Mouse (Mus musculus) MEL (cell line): ENCODE measurements around the gene Dnaja3. TPM values are rescaled to one million over a fixed set of nuclear protein-coding genes. Genes with fewer than 3 reads are reported as not detected.

Experiments
- DNase-seq: peaks from one replicate; pipeline ENCODE4 v3.0.0; 2011; ENCODE audit warnings: low read depth, low spot score
- H3K27ac ChIP-seq: 2 replicates; pipeline ENCODE4 v1.5.1; 2012; ENCODE audit warnings: low read depth, mild to moderate bottlenecking, control low read depth, low read length, moderate library complexity; ENCODE audit not compliant: control insufficient read depth
- H3K27me3 ChIP-seq, 2 experiments: fragments of 150-350 bp in 1 of 2; sonication (generic) in 1 of 2; 2 replicates each; pipeline ENCODE4 v1.6.1; 2012; ENCODE audit warnings: low read length in 2 of 2, mild to moderate bottlenecking in 2 of 2, improper control_type of control experiment in 1 of 2, moderate library complexity in 1 of 2; ENCODE audit not compliant: insufficient read depth in 2 of 2, control insufficient read depth in 1 of 2
- H3K36me3 ChIP-seq, 2 experiments: 2 replicates each; pipeline ENCODE4 v1.6.1; 2012 to 2014; ENCODE audit warnings: low read length in 2 of 2, improper control_type of control experiment in 1 of 2, inconsistent platforms in 1 of 2, mild to moderate bottlenecking in 1 of 2; ENCODE audit not compliant: insufficient read depth in 2 of 2, control insufficient read depth in 1 of 2
- H3K4me1 ChIP-seq, 2 experiments: fragments of 150-350 bp in 1 of 2; sonication (generic) in 1 of 2; 2 replicates each; pipeline ENCODE4 v1.6.1; 2012; ENCODE audit warnings: low read length in 2 of 2, improper control_type of control experiment in 1 of 2, mild to moderate bottlenecking in 1 of 2; ENCODE audit not compliant: insufficient read depth in 2 of 2, control insufficient read depth in 1 of 2
- H3K4me3 ChIP-seq, 2 experiments: fragments of 150-350 bp in 1 of 2; sonication (generic) in 1 of 2; 2 replicates each; pipeline ENCODE4 v1.5.1; 2012; ENCODE audit warnings: low read depth in 2 of 2, low read length in 2 of 2, mild to moderate bottlenecking in 2 of 2, moderate library complexity in 2 of 2, control low read depth in 1 of 2, improper control_type of control experiment in 1 of 2; ENCODE audit not compliant: control insufficient read depth in 1 of 2, insufficient read depth in 1 of 2
- H3K79me2 ChIP-seq: 2 replicates; pipeline ENCODE4 v1.6.1; 2012; ENCODE audit warnings: mild to moderate bottlenecking, low read length, moderate library complexity; ENCODE audit not compliant: control insufficient read depth, poor library complexity, insufficient read depth
- H3K9ac ChIP-seq: 2 replicates; pipeline ENCODE4 v1.6.1; 2012; ENCODE audit warnings: low read depth, mild to moderate bottlenecking, control low read depth, low read length, moderate library complexity; ENCODE audit not compliant: control insufficient read depth, poor library complexity, severe bottlenecking
- H3K9me3 ChIP-seq: fragments of 150-350 bp; sonication (generic); replicated peaks from 2 replicates; pipeline ENCODE4 v1.6.1; 2012; ENCODE audit warnings: mild to moderate bottlenecking, low read length, improper control_type of control experiment, moderate library complexity; ENCODE audit not compliant: insufficient read depth
- BHLHE40 ChIP-seq: IDR thresholded peaks from 2 replicates; pipeline ENCODE4 v1.6.1; 2012; ENCODE audit warnings: low read depth, mild to moderate bottlenecking, inconsistent platforms, low read length, improper control_type of control experiment, borderline replicate concordance
- CHD2 ChIP-seq: IDR thresholded peaks from 2 replicates; pipeline ENCODE4 v1.6.1; 2011; ENCODE audit warnings: low read length, improper control_type of control experiment
- E2F4 ChIP-seq: IDR thresholded peaks from 2 replicates; pipeline ENCODE4 v1.6.1; 2011; ENCODE audit warnings: low read depth, low read length, improper control_type of control experiment, borderline replicate concordance
- EP300 ChIP-seq, 2 experiments: IDR thresholded peaks; 2 replicates each; pipeline ENCODE4 v1.6.1; 2011; ENCODE audit warnings: improper control_type of control experiment in 2 of 2, low read length in 2 of 2, low read depth in 1 of 2, mild to moderate bottlenecking in 1 of 2
- HCFC1 ChIP-seq: IDR thresholded peaks from 2 replicates; pipeline ENCODE4 v1.6.1; 2012; ENCODE audit warnings: low read depth, mild to moderate bottlenecking, inconsistent platforms, low read length, improper control_type of control experiment, moderate library complexity
- MAFK ChIP-seq: IDR thresholded peaks from 2 replicates; pipeline ENCODE4 v1.6.1; 2011; ENCODE audit warnings: low read depth, mild to moderate bottlenecking, low read length, improper control_type of control experiment, borderline replicate concordance
- MAX ChIP-seq: IDR thresholded peaks from 2 replicates; pipeline ENCODE4 v1.6.1; 2011; ENCODE audit warnings: low read length, improper control_type of control experiment
- MAZ ChIP-seq: IDR thresholded peaks from 2 replicates; pipeline ENCODE4 v1.6.1; 2012; ENCODE audit warnings: low read depth, mild to moderate bottlenecking, inconsistent platforms, low read length, improper control_type of control experiment
- MYB ChIP-seq: IDR thresholded peaks from 2 replicates; pipeline ENCODE4 v1.6.1; 2011; ENCODE audit warnings: mild to moderate bottlenecking, low read depth, low read length, improper control_type of control experiment
- NELFE ChIP-seq: IDR thresholded peaks from 2 replicates; pipeline ENCODE4 v1.6.1; 2011; ENCODE audit warnings: low read depth, low read length, improper control_type of control experiment
- POLR2AphosphoS2 ChIP-seq: IDR thresholded peaks from 2 replicates; pipeline ENCODE4 v1.6.1; 2011; ENCODE audit warnings: low read length, improper control_type of control experiment
- RAD21 ChIP-seq: IDR thresholded peaks from 2 replicates; pipeline ENCODE4 v1.6.1; 2011; ENCODE audit warnings: mild to moderate bottlenecking, low read depth, low read length, improper control_type of control experiment
- RCOR1 ChIP-seq: IDR thresholded peaks from 2 replicates; pipeline ENCODE4 v1.6.1; 2012; ENCODE audit warnings: low read depth, mild to moderate bottlenecking, inconsistent platforms, low read length, improper control_type of control experiment
- SIN3A ChIP-seq: IDR thresholded peaks from 2 replicates; pipeline ENCODE4 v1.6.1; 2012; ENCODE audit warnings: low read length, improper control_type of control experiment, inconsistent platforms
- TAL1 ChIP-seq: IDR thresholded peaks from 2 replicates; pipeline ENCODE4 v1.6.1; 2012; ENCODE audit warnings: mild to moderate bottlenecking, inconsistent platforms, low read length, moderate library complexity, mixed read lengths
- TCF12 ChIP-seq: IDR thresholded peaks from 2 replicates; pipeline ENCODE4 v1.6.1; 2014; ENCODE audit warnings: low read depth, mild to moderate bottlenecking, inconsistent platforms, low read length, improper control_type of control experiment, moderate library complexity
- USF2 ChIP-seq, 2 experiments: IDR thresholded peaks; 2 replicates each; pipeline ENCODE4 v1.6.1; 2011 to 2012; ENCODE audit warnings: improper control_type of control experiment in 2 of 2, low read length in 2 of 2, borderline replicate concordance in 1 of 2, inconsistent platforms in 1 of 2, low read depth in 1 of 2, mild to moderate bottlenecking in 1 of 2; ENCODE audit not compliant: insufficient read depth in 1 of 2
- ZKSCAN1 ChIP-seq: IDR thresholded peaks from 2 replicates; pipeline ENCODE4 v1.6.1; 2012; ENCODE audit warnings: low read depth, mild to moderate bottlenecking, inconsistent platforms, low read length, improper control_type of control experiment, moderate library complexity
- ZMIZ1 ChIP-seq: IDR thresholded peaks from 2 replicates; pipeline ENCODE4 v1.6.1; 2012; ENCODE audit warnings: low read depth, mild to moderate bottlenecking, inconsistent platforms, low read length, improper control_type of control experiment, moderate library complexity
- ZNF384 ChIP-seq: IDR thresholded peaks from 2 replicates; pipeline ENCODE4 v1.6.1; 2012; ENCODE audit warnings: low read depth, mild to moderate bottlenecking, inconsistent platforms, low read length, improper control_type of control experiment
- polyA plus RNA-seq, 2 experiments: library from polyadenylated mRNA; stranded (reverse) in 1 of 2; unstranded in 1 of 2; fragments of >175 nt in 1 of 2; fragments of >200 nt in 1 of 2; gene quantifications; 2 replicates each; pipeline versions ENCODE4 v1.2.1 to v1.2.4; 2012; ENCODE audit warnings: low replicate concordance in 2 of 2, low read depth in 1 of 2; ENCODE audit not compliant: insufficient read length in 2 of 2, insufficient read depth in 1 of 2, missing spikeins in 1 of 2
- total RNA-seq: library from RNA; depleted of rRNA; stranded (reverse); fragments of 300-350 nt; gene quantifications from 2 replicates; pipeline ENCODE4 v1.2.3, GENCODE M21; 2012

Dnaja3 gene
- total and polyA plus RNA-seq, 3 experiments: 91.8 to 94.3 TPM; not detected in 1

DNA sequence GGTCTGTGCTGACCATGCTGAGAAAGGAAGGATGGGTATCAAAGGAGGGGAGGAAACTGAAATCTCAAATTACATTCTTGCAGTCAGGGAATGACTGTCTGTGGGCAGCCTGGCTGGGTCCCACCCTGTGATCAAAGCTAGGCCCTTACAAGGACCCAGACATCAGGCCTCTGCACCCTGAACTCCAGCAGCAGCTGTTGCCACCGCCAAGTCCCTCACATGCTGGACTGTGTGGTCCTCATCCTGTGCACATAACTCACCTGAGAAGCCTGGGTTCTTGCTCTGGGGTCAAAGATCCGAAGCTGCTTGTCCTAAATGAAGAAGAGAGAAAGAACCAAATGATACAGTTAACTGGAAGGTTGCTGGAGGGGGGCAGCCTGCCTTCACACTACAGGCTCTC, 21.8 kb downstream of the Dnaja3 start:
- no peak for DNase-seq
- H3K4me1 ChIP-seq: no peaks in the 10 kb centered on the region
- no peak for TF ChIP-seq MYB
- TF ChIP-seq BHLHE40: no peak
- no peak for TF ChIP-seq RAD21
- no peak for TF ChIP-seq SIN3A
- no peak for TF ChIP-seq CHD2
- no peak for TF ChIP-seq ZKSCAN1
- no peak for TF ChIP-seq EP300 (IDR thresholded peaks at IDR 0.05; ENCODE audit: low read depth in 1 of 2, low read length in 2 of 2)
- no peak for TF ChIP-seq MAZ
- TF ChIP-seq USF2 (IDR thresholded peaks at IDR 0.05; ENCODE audit: borderline replicate concordance in 1 of 2, insufficient read depth in 1 of 2, low read depth in 1 of 2, low read length in 2 of 2): no peak
- TF ChIP-seq POLR2AphosphoS2: no peak
- H3K9me3 ChIP-seq: no peaks in the 10 kb centered on the region
- no peak overlapping the region for H3K4me3 ChIP-seq
- no peaks in the 10 kb centered on the region for H3K79me2 ChIP-seq
- H3K27me3 ChIP-seq: no peaks in the 10 kb centered on the region
- H3K9ac ChIP-seq: no peak overlapping the region
- H3K36me3 ChIP-seq: peaks cover 0 to 4% of the 10 kb centered on the region in 2 experiments; a peak in 2 of 4 replicates
- no peak overlapping the region for H3K27ac ChIP-seq

DNA sequence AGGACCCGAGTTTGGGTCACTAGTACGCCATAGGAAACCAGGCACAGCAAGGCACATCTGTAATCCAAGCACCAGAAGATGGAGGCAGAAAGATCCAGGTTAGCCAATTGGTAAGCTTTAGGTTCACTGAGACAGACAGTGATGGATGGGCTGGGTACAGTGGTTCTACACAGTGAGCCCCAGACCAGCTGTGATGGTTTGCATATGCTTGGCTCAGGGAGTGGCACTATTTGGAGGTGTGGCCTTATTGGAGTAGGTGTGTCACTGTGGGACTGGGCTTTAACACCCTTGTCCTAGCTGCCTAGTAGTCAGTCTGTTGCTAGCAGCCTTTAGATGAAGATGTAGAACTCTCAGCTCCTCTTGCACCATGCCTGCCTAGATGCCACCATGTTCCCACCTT, 24.0 kb downstream of the Dnaja3 start:
- Histone ChIP-seq H3K9me3 (no peaks in the 10 kb centered on the region), H3K9ac (no peak overlapping the region), H3K27ac (no peak overlapping the region), H3K79me2 (no peaks in the 10 kb centered on the region), H3K4me3 (no peak overlapping the region), H3K27me3 (no peaks in the 10 kb centered on the region), H3K4me1 (no peaks in the 10 kb centered on the region), H3K36me3 (peaks cover 0 to 6% of the 10 kb centered on the region in 2 experiments; a peak in 2 of 4 replicates)
- TF ChIP-seq ZMIZ1 (no peak), E2F4 (no peak), MAFK (no peak), TAL1 (no peak), NELFE (no peak)
- no peak for DNase-seq

DNA sequence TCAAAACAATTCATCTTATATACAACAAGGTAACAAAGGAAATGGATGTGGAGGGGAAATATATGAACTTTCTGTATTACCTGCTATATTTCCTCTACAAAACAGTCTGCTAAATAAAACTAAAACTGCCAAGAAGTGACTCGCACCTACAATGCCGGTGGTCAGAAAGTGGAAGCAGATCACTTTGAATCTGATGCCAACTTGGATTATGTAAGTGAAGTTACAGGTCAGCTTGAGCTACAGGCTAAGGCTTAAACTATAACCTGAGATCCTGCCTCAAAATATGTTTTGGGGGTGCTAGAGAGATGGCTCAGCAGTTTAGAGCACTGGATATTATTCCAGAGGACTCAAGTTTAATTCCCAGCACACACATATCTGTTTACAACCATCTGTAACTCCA, 25.9 kb downstream of the Dnaja3 start:
- no peaks in the 10 kb centered on the region for H3K4me1 ChIP-seq
- DNase-seq: no peak
- no peak overlapping the region for H3K27ac ChIP-seq
- TF ChIP-seq HCFC1 (no peak), POLR2AphosphoS2 (no peak), RAD21 (no peak), TCF12 (no peak), MAX (no peak), RCOR1 (no peak), ZNF384 (no peak), MAZ (no peak)
- no peaks in the 10 kb centered on the region for H3K27me3 ChIP-seq
- H3K9me3 ChIP-seq: no peaks in the 10 kb centered on the region
- H3K36me3 ChIP-seq: peaks cover 0 to 4% of the 10 kb centered on the region in 2 experiments; a peak in 2 of 4 replicates
- H3K79me2 ChIP-seq: no peaks in the 10 kb centered on the region
- no peak overlapping the region for H3K4me3 ChIP-seq
- no peak overlapping the region for H3K9ac ChIP-seq
